Mouse (Mus musculus) liver, embryonic 12.5 days (tissue): Measurements from ENCODE around the gene Gnpat. TPM values are rescaled to one million over a fixed set of nuclear protein-coding genes. Genes with fewer than 3 reads are reported as not detected.

ENCODE experiments used
- ATAC-seq: fragments of 200-750 bp; cut with Nextera tagmentation; 2 replicates; pipeline ENCODE4 v1.8.0; 2017; ENCODE audit warnings: moderate number of reproducible peaks, mild to moderate bottlenecking, moderate library complexity
- H3K27ac ChIP-seq: fragments of 300-500 bp; sonication (generic); 2 replicates; pipeline ENCODE4 v1.5.1; 2016; ENCODE audit warnings: mild to moderate bottlenecking
- H3K27me3 ChIP-seq: fragments of 300-500 bp; sonication (generic); replicated peaks from 2 replicates; pipeline ENCODE4 v1.6.1; 2016; ENCODE audit warnings: mild to moderate bottlenecking, moderate library complexity
- H3K36me3 ChIP-seq: fragments of 300-500 bp; sonication (generic); 2 replicates; pipeline ENCODE4 v1.6.1; 2016; ENCODE audit warnings: mild to moderate bottlenecking, moderate library complexity
- H3K4me1 ChIP-seq: fragments of 300-500 bp; sonication (generic); 2 replicates; pipeline ENCODE4 v1.6.1; 2016
- H3K4me2 ChIP-seq: fragments of 300-500 bp; sonication (generic); 2 replicates; pipeline ENCODE4 v1.6.1; 2016; ENCODE audit warnings: mild to moderate bottlenecking, moderate library complexity
- H3K4me3 ChIP-seq: fragments of 300-500 bp; sonication (generic); 2 replicates; pipeline ENCODE4 v1.5.1; 2016; ENCODE audit warnings: mild to moderate bottlenecking, moderate library complexity
- H3K9ac ChIP-seq: fragments of 300-500 bp; sonication (generic); 2 replicates; pipeline ENCODE4 v1.6.1; 2016; ENCODE audit warnings: mild to moderate bottlenecking, moderate library complexity
- H3K9me3 ChIP-seq: fragments of 300-500 bp; sonication (generic); replicated peaks from 2 replicates; pipeline ENCODE4 v1.6.1; 2016; ENCODE audit warnings: mild to moderate bottlenecking, moderate library complexity
- WGBS: fragments of 180-500 bp; shearing (Covaris S2); methylation state at CpG from one replicate; pipeline ENCODE4 v1.1.7; 2016; ENCODE audit not compliant: insufficient replicate concordance; 5-methylcytosine and 5-hydroxymethylcytosine counted together
- polyA plus RNA-seq: library from polyadenylated mRNA; unstranded; fragments of >200 nt; fragmentation: Nextera tagmentation; extraction: Ambion mirVana; gene quantifications from 2 replicates; pipeline ENCODE4 v1.2.1, GENCODE M21; 2016

The Gnpat gene
- polyA plus RNA-seq, 1 experiment from 2014 or later, result 66.2 TPM

- Histone ChIP-seq H3K36me3 (peaks cover 100% of the 10 kb centered on the region), H3K4me1 (0 out of 2 replicates have a peak, but pooled peaks cover 9% of the 10 kb centered on the region), H3K4me3 (no peak overlapping the region), H3K9ac (no peak overlapping the region), H3K27ac (no peak overlapping the region), H3K9me3 (no peaks in the 10 kb centered on the region), H3K4me2 (no peak overlapping the region), H3K27me3 (no peaks in the 10 kb centered on the region)
- no peak for ATAC-seq
- WGBS, result 73% methylated on average over 5 of the region's 5 CpGs
Observed at GRCm38 (mm10) chr8:124878141-124878540, 15.3 kb downstream of the Gnpat start.

GRCm38 (mm10) chr8:124878946-124879526 lies 16.2 kb downstream of the Gnpat start:
- Histone ChIP-seq H3K4me3 (no peak overlapping the region), H3K4me2 (no peak overlapping the region), H3K9me3 (no peaks in the 10 kb centered on the region), H3K4me1 (0 out of 2 replicates have a peak, but pooled peaks cover 9% of the 10 kb centered on the region), H3K9ac (no peak overlapping the region), H3K36me3 (peaks cover 100% of the 10 kb centered on the region), H3K27me3 (no peaks in the 10 kb centered on the region), H3K27ac (no peak overlapping the region)
- 73% methylated on average over 10 of the region's 10 CpGs for WGBS
- peak; percentile 22; the same call in 1 of the 2 replicates for ATAC-seq

GRCm38 (mm10) chr8:124888385-124888784 lies 25.6 kb downstream of the Gnpat start:
- no peak overlapping the region for H3K27ac ChIP-seq
- no peak for ATAC-seq
- no peak overlapping the region for H3K9ac ChIP-seq
- peaks cover 8% of the 10 kb centered on the region for H3K4me1 ChIP-seq
- H3K9me3 ChIP-seq, result peaks cover 7% of the 10 kb centered on the region; the same call in 1 of the 2 replicates
- H3K27me3 ChIP-seq, result no peaks in the 10 kb centered on the region
- H3K4me3 ChIP-seq, result no peak overlapping the region
- 83% methylated on average over 5 of the region's 5 CpGs for WGBS
- H3K4me2 ChIP-seq, result no peak overlapping the region
- peaks cover 98% of the 10 kb centered on the region for H3K36me3 ChIP-seq

- H3K4me3 ChIP-seq, result no peak overlapping the region
- peaks cover 7% of the 10 kb centered on the region; the same call in 1 of the 2 replicates for H3K9me3 ChIP-seq
- ATAC-seq, result no peak
- H3K36me3 ChIP-seq, result peaks cover 85% of the 10 kb centered on the region
- H3K9ac ChIP-seq, result no peak overlapping the region
- 77% methylated on average over 3 of the region's 3 CpGs for WGBS
- peaks cover 39% of the 10 kb centered on the region for H3K4me1 ChIP-seq
- no peak overlapping the region for H3K4me2 ChIP-seq
- H3K27ac ChIP-seq, result no peak overlapping the region
- H3K27me3 ChIP-seq, result no peaks in the 10 kb centered on the region
Observed at GRCm38 (mm10) chr8:124892596-124892995, 29.8 kb downstream of the Gnpat start.

- Histone ChIP-seq H3K9ac (peak overlapping the region; percentile 93), H3K4me1 (peaks cover 45% of the 10 kb centered on the region), H3K9me3 (no peaks in the 10 kb centered on the region), H3K27ac (0 out of 2 replicates have a peak overlapping the region, but pooled peaks have one; percentile 93), H3K36me3 (peaks cover 74% of the 10 kb centered on the region), H3K4me3 (peak overlapping the region; percentile 98), H3K4me2 (peak overlapping the region; percentile 99), H3K27me3 (no peaks in the 10 kb centered on the region)
- WGBS, result 83% methylated on average over 26 of the region's 26 CpGs
- ATAC-seq, result no peak
Observed at GRCm38 (mm10) chr8:124896010-124896631, 33.3 kb downstream of the Gnpat start.

GRCm38 (mm10) chr8:124896632-124897385 lies 34.0 kb downstream of the Gnpat start:
- H3K36me3 ChIP-seq, result peaks cover 72% of the 10 kb centered on the region
- peaks cover 44% of the 10 kb centered on the region for H3K4me1 ChIP-seq
- no peaks in the 10 kb centered on the region for H3K27me3 ChIP-seq
- peak overlapping the region; percentile 93 for H3K9ac ChIP-seq
- no peaks in the 10 kb centered on the region for H3K9me3 ChIP-seq
- peak overlapping the region; percentile 93 for H3K27ac ChIP-seq
- peak overlapping the region; percentile 99 for H3K4me2 ChIP-seq
- ATAC-seq, result peak; percentile 56
- 2% methylated on average over 58 of the region's 60 CpGs for WGBS
- peak overlapping the region; percentile 98 for H3K4me3 ChIP-seq

GRCm38 (mm10) chr8:124897386-124898250 lies 34.8 kb downstream of the Gnpat start, which contains the start of the genes Exoc8 and Sprtn:
Gene Exoc8, minus strand, starts transcription at chr8:124897705.
Gene Sprtn, plus strand, starts transcription at chr8:124897886.
- Histone ChIP-seq H3K4me3 (peak within 1 kb of the TSS; percentile 98), H3K9ac (peak within 1 kb of the TSS; percentile 93), H3K27ac (peak within 1 kb of the TSS; percentile 93), H3K4me1 (peaks cover 44% of the 10 kb centered on the region), H3K36me3 (peaks cover 75% of the 10 kb centered on the region), H3K27me3 (no peaks in the 10 kb centered on the region), H3K9me3 (no peaks in the 10 kb centered on the region), H3K4me2 (peak within 1 kb of the TSS; percentile 99)
- WGBS, result under 1% methylated on average over 114 of the region's 114 CpGs
- ATAC-seq, result peak; percentile 93

- H3K36me3 ChIP-seq, result peaks cover 75% of the 10 kb centered on the region
Observed at GRCm38 (mm10) chr8:124898251-124898905, 35.5 kb downstream of the Gnpat start.

GRCm38 (mm10) chr8:124903198-124903597 lies 40.4 kb downstream of the Gnpat start:
- Histone ChIP-seq H3K9ac (no peak overlapping the region), H3K4me1 (peaks cover 24% of the 10 kb centered on the region), H3K27me3 (no peaks in the 10 kb centered on the region), H3K4me2 (no peak overlapping the region), H3K4me3 (no peak overlapping the region), H3K36me3 (peaks cover 93% of the 10 kb centered on the region), H3K9me3 (no peaks in the 10 kb centered on the region), H3K27ac (no peak overlapping the region)
- 90% methylated on average over 15 of the region's 15 CpGs for WGBS
- ATAC-seq, result no peak

More at GRCm38 (mm10) chr8:124898251-124898905, 35.5 kb downstream of the Gnpat start:
- Histone ChIP-seq H3K4me2 (peak overlapping the region; percentile 99), H3K9me3 (no peaks in the 10 kb centered on the region), H3K9ac (peak overlapping the region; percentile 93), H3K4me1 (peaks cover 50% of the 10 kb centered on the region), H3K27me3 (no peaks in the 10 kb centered on the region), H3K27ac (peak overlapping the region; percentile 93), H3K4me3 (peak overlapping the region; percentile 98)
- ATAC-seq, result no peak
- WGBS, result 2% methylated on average over 31 of the region's 31 CpGs

GRCm38 (mm10) chr8:124905482-124905881 lies 42.6 kb downstream of the Gnpat start:
- Histone ChIP-seq H3K36me3 (peaks cover 97% of the 10 kb centered on the region), H3K4me1 (peaks cover 11% of the 10 kb centered on the region), H3K27ac (no peak overlapping the region), H3K9ac (no peak overlapping the region), H3K9me3 (no peaks in the 10 kb centered on the region), H3K4me2 (no peak overlapping the region), H3K4me3 (no peak overlapping the region), H3K27me3 (no peaks in the 10 kb centered on the region)
- WGBS, result 85% methylated on average over 2 of the region's 2 CpGs
- no peak for ATAC-seq

- 91% methylated on average over 16 of the region's 16 CpGs for WGBS
- Histone ChIP-seq H3K27ac (no peak overlapping the region), H3K4me1 (peaks cover 10% of the 10 kb centered on the region), H3K4me3 (no peak overlapping the region), H3K9me3 (no peaks in the 10 kb centered on the region), H3K4me2 (no peak overlapping the region), H3K36me3 (peaks cover 100% of the 10 kb centered on the region), H3K27me3 (no peaks in the 10 kb centered on the region), H3K9ac (no peak overlapping the region)
- ATAC-seq, result no peak
Observed at GRCm38 (mm10) chr8:124909936-124910335, 47.1 kb downstream of the Gnpat start.
